Comparison of ENCODE assay signal across 8 mouse cellular contexts in the genomic region with DNA sequence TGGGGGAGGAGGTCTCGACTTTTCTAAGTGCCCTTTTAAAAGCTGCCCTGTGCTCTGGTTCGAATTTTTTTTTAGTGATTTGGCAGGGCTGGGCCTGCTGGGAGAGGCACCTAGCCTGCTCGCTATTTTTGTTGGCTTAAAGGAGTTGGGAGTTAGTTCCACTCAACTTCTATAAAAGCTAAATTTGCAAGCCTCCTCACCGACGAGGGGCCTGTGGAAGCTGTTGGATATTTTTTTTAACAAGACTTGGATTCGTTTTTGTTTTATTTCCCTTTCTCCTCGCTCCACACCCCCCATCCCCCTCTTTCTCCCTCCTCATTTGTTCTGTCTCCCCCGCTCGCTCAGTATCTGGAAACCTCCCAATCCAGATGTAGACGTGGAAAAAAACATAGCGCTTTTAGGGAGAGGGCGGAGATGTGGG. TPM values are rescaled to one million over a fixed set of nuclear protein-coding genes. Genes with fewer than 3 reads are reported as not detected.
DNase-seq lines count a peak whose midpoint lies in the region; ATAC-seq and TF ChIP-seq lines count a peak whose summit lies in the region.

No protein-coding gene starts in this region.

- no peaks in the 10 kb centered on the region; the same call in 1 of the 2 replicates for H3K27me3 ChIP-seq in kidney, adult 2 months (replicated peaks; ENCODE audit: control insufficient read depth, insufficient read depth, low read length)
- H3K27me3 ChIP-seq in hindbrain, postnatal 0 days (ENCODE audit: insufficient read depth, low read length): no peaks in the 10 kb centered on the region

- ATAC-seq in hindbrain, postnatal 0 days: no peak

- peak overlapping the region; percentile 77 for H3K4me2 ChIP-seq in hindbrain, postnatal 0 days (ENCODE audit: low read depth, low read length)

- H3K4me1 ChIP-seq in kidney, adult 2 months (ENCODE audit: control insufficient read depth, insufficient read depth, low read length): no peaks in the 10 kb centered on the region
- peaks cover 14% of the 10 kb centered on the region for H3K4me1 ChIP-seq in embryonic fibroblast, embryonic 13.5 days (ENCODE audit: control insufficient read depth, insufficient read depth, low read length)
- peaks cover 3% of the 10 kb centered on the region; the same call in 1 of the 2 replicates for H3K4me1 ChIP-seq in hindbrain, postnatal 0 days (ENCODE audit: insufficient read depth, low read length)

- H3K27ac ChIP-seq in kidney, adult 2 months (ENCODE audit: insufficient read depth, low read depth, low read length): no peak overlapping the region
- peak overlapping the region; percentile 84 for H3K27ac ChIP-seq in embryonic fibroblast, embryonic 13.5 days (ENCODE audit: insufficient read depth, low read length)
- H3K27ac ChIP-seq in hindbrain, postnatal 0 days: no peak overlapping the region

- no peaks in the 10 kb centered on the region for H3K9me3 ChIP-seq in hindbrain, postnatal 0 days (ENCODE audit: low read length)

- DNase-seq in kidney, adult 2 months: no peak
- DNase-seq in kidney, adult 8-10 months: no peak
- DNase-seq in hindbrain, postnatal 0 days (ENCODE audit: low spot score): no peak
- DNase-seq in neural tube, embryonic 10.5 days (ENCODE audit: extremely low spot score, low spot score): peak; percentile 62
- no peak for DNase-seq in gastrocnemius, postnatal 10 days
- DNase-seq in right cerebral cortex, postnatal 14 days: no peak
- no peak for DNase-seq in urinary bladder, postnatal 4 days (ENCODE audit: low spot score in 2 of 2)

- TF ChIP-seq CTCF in kidney, adult 2 months (conservative IDR thresholded peaks at IDR 0.05; ENCODE audit: insufficient read depth, insufficient read length, low read depth, low read length): no peak
- no peak for TF ChIP-seq CTCF in embryonic fibroblast, embryonic 13.5 days (IDR thresholded peaks at IDR 0.05; ENCODE audit: borderline replicate concordance, insufficient read depth, low read length)
- no peak for TF ChIP-seq CTCF in hindbrain, postnatal 0 days (IDR thresholded peaks at IDR 0.05; ENCODE audit: low read depth)

- no peak for TF ChIP-seq POLR2A in kidney, adult 2 months (IDR thresholded peaks at IDR 0.05; ENCODE audit: low read depth, low read length)
- no peak for TF ChIP-seq POLR2A in embryonic fibroblast, embryonic 13.5 days (IDR thresholded peaks at IDR 0.05; ENCODE audit: low read depth, low read length)

- H3K4me3 ChIP-seq in kidney, adult 2 months (ENCODE audit: insufficient read depth, low read depth, low read length): 0 out of 2 replicates have a peak overlapping the region, but pooled peaks have one; percentile 19
- H3K4me3 ChIP-seq in embryonic fibroblast, embryonic 13.5 days (ENCODE audit: insufficient read depth, low read length): peak overlapping the region; percentile 72
- H3K4me3 ChIP-seq in hindbrain, postnatal 0 days (ENCODE audit: low read length): peak overlapping the region; percentile 78

- WGBS in kidney, adult 2 months: 33% methylated on average over 12 of the region's 12 CpGs
- WGBS in hindbrain, postnatal 0 days: 3% methylated on average over 12 of the region's 12 CpGs

- H3K9ac ChIP-seq in hindbrain, postnatal 0 days (replicated peaks; ENCODE audit: low read length): peak overlapping the region; percentile 35; the same call in 1 of the 2 replicates

- no peaks in the 10 kb centered on the region for H3K36me3 ChIP-seq in kidney, adult 2 months (ENCODE audit: control insufficient read depth, insufficient read depth, low read length)
- H3K36me3 ChIP-seq in hindbrain, postnatal 0 days (ENCODE audit: insufficient read depth, low read length): no peaks in the 10 kb centered on the region

RNA-seq across cellular contexts. Expression of gene Fzd2, which starts 2.6 kb away (rescaled TPM):
- polyA plus RNA-seq in kidney, adult 2 months (2012; rRNA removed): 8.5 and 12.2 TPM in 2 replicates
- 54.6 and 75.0 TPM in 2 replicates for polyA plus RNA-seq in embryonic fibroblast, embryonic 13.5 days (2011; ENCODE audit: insufficient read length, low read depth, missing spikeins)
- 31.7 and 34.5 TPM in 2 replicates for total RNA-seq in hindbrain, postnatal 0 days (2014; rRNA removed)
- 6.0 and 6.5 TPM in 2 replicates for polyA plus RNA-seq in hindbrain, postnatal 0 days (2015; fragmentation: Nextera tagmentation; extraction: Ambion mirVana)
- total RNA-seq in gastrocnemius, postnatal 10 days (2021): 10 to 100 TPM in 1 of 2 experiments, 1 to 10 TPM in 1; 8.0 to 12.5 TPM

RNA-seq across cellular contexts. Expression of gene Gm11627, which starts 27.5 kb away (rescaled TPM):
- 0.59 and 0.68 TPM in 2 replicates for polyA plus RNA-seq in kidney, adult 2 months (2012; rRNA removed)
- polyA plus RNA-seq in embryonic fibroblast, embryonic 13.5 days (2011; ENCODE audit: insufficient read length, low read depth, missing spikeins): 2.5 and 3.2 TPM in 2 replicates
- 2.0 TPM in 1 of 2 replicates, not detected in the other for total RNA-seq in hindbrain, postnatal 0 days (2014; rRNA removed)
- 5.2 TPM in 2 replicates for polyA plus RNA-seq in hindbrain, postnatal 0 days (2015; fragmentation: Nextera tagmentation; extraction: Ambion mirVana)
- total RNA-seq in gastrocnemius, postnatal 10 days (2021): 1 to 10 TPM in 1 of 2 experiments, under 1 TPM in 1; 0.50 to 1.0 TPM

RNA-seq across cellular contexts. Expression of gene Gpatch8, which starts 50.6 kb away (rescaled TPM):
- 11.6 and 12.4 TPM in 2 replicates for polyA plus RNA-seq in kidney, adult 2 months (2012; rRNA removed)
- polyA plus RNA-seq in embryonic fibroblast, embryonic 13.5 days (2011; ENCODE audit: insufficient read length, low read depth, missing spikeins): 36.6 and 40.7 TPM in 2 replicates
- 21.0 and 21.3 TPM in 2 replicates for total RNA-seq in hindbrain, postnatal 0 days (2014; rRNA removed)
- polyA plus RNA-seq in hindbrain, postnatal 0 days (2015; fragmentation: Nextera tagmentation; extraction: Ambion mirVana): 48.9 and 50.6 TPM in 2 replicates
- 10 to 100 TPM; 28.9 to 33.9 TPM for total RNA-seq in gastrocnemius, postnatal 10 days (2021)

RNA-seq across cellular contexts. Expression of gene Meioc, which starts 56.8 kb away (rescaled TPM):
- polyA plus RNA-seq in kidney, adult 2 months (2012; rRNA removed): not detected in 2 replicates
- polyA plus RNA-seq in embryonic fibroblast, embryonic 13.5 days (2011; ENCODE audit: insufficient read length, low read depth, missing spikeins): not detected in 2 replicates
- 0.65 TPM in 1 of 2 replicates, not detected in the other for total RNA-seq in hindbrain, postnatal 0 days (2014; rRNA removed)
- polyA plus RNA-seq in hindbrain, postnatal 0 days (2015; fragmentation: Nextera tagmentation; extraction: Ambion mirVana): 0.24 and 0.32 TPM in 2 replicates
- total RNA-seq in gastrocnemius, postnatal 10 days (2021): not detected

Comparison
In these comparisons a context has a peak if more than half of its experiments do, and no peak if none do; other contexts are left out.
1. H3K4me3 ChIP-seq: peak in every context shown above with its lines; median percentile 78 in hindbrain, postnatal 0 days; 72 in embryonic fibroblast, embryonic 13.5 days; 19 in kidney, adult 2 months.